Mouse (Mus musculus) E14TG2a.4 (cell line): Measurements from ENCODE around the gene Rab33a.

Experiments
- H3K27me3 ChIP-seq: 2 replicates; pipeline ENCODE4 v1.6.1; 2014; ENCODE audit warnings: low read length, control low read depth; ENCODE audit not compliant: insufficient read depth
- H3K36me3 ChIP-seq: 2 replicates; pipeline ENCODE4 v1.6.1; 2014; ENCODE audit warnings: low read length, control low read depth; ENCODE audit not compliant: insufficient read depth
- H3K4me1 ChIP-seq: replicated peaks from 2 replicates; pipeline ENCODE4 v1.6.1; 2014; ENCODE audit warnings: low read depth, low read length, control low read depth
- H3K4me3 ChIP-seq: replicated peaks from 2 replicates; pipeline ENCODE4 v1.5.1; 2014; ENCODE audit warnings: mild to moderate bottlenecking, low read length
- H3K9me3 ChIP-seq: 2 replicates; pipeline ENCODE4 v1.6.1; 2014; ENCODE audit warnings: low read length, control low read depth
- CTCF ChIP-seq: conservative IDR thresholded peaks from 2 replicates; pipeline ENCODE4 v1.5.1; 2014; ENCODE audit warnings: low read length
- NANOG ChIP-seq: IDR thresholded peaks from 2 replicates; pipeline ENCODE4 v1.6.1; 2014; ENCODE audit warnings: borderline replicate concordance, low read length, mixed read lengths
- POU5F1 ChIP-seq: IDR thresholded peaks from 2 replicates; pipeline ENCODE4 v1.6.1; 2014; ENCODE audit warnings: low read length, borderline replicate concordance

The Rab33a gene

DNA sequence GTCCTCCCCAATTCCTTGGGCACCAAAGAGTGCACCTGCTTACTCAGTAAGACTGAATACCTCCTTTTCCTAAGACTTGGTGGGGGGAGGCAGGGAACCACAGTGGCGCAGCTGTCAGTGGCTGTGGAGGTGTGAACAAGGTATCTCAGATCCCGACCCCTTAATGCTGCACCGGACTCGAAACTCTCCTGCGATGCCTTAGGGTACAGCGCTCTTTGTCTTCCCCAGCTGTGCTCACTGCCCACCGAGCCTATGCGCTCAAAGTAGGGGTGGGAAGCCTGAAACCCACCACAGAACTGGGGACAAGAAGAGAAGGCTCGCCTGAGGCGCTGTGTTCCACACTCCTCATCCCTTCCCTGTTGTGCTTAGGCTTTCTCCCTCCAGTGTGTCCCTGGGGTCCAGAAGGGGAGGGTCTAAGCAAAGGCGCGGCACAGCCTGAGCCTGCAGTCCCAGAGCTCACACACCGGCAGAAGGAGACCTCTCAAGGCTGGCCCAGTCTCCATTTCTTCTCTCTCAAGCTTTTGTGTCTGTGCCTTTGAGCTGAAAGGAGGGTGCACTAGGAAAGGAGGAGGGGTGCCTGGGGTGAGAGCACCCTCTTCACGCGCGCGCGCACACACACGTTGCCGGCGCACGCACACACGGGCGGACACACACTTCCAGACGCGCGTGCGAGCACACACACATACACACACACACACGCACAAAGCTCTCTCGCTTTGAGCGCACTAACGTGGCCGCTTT, at the start of gene Rab33a:
Rab33a (plus strand) TSS at position 478 of the 741 bp plus-strand sequence.
- TF ChIP-seq NANOG (no peak), POU5F1 (no peak), CTCF (no peak)
- Histone ChIP-seq H3K27me3 (peaks cover 16% of the 10 kb centered on the region), H3K36me3 (no peaks in the 10 kb centered on the region), H3K4me3 (peak within 1 kb of the TSS; percentile 81), H3K4me1 (peaks cover 15% of the 10 kb centered on the region; the same call in 1 of the 2 replicates), H3K9me3 (no peaks in the 10 kb centered on the region)

GRCm38 (mm10) chrX:48481095-48481494, 38.0 kb upstream of the Rab33a start:
- TF ChIP-seq POU5F1 (no peak), NANOG (no peak), CTCF (no peak)
- no peak overlapping the region for H3K4me3 ChIP-seq

DNA sequence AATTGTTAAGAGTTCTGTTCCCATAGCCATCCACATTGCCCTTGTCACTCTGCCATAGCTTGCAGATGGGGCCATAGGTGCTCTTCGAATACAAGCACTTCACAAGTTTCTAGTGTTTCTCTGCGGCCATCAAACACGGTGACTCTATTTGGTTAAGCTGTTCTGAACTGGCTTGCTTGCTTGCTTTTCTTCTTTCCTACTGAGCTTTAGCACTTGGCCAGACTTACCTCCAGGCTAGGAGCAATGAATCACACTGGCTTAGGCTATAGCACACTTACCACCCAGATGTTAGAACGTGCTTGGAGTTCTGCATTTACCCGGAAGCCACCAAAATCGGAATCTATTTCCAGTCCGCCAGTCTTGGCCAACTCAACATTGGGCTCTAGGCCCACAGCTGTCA, 37.4 kb upstream of the Rab33a start:
- no peaks in the 10 kb centered on the region for H3K9me3 ChIP-seq
- TF ChIP-seq POU5F1 = no peak
- H3K4me1 ChIP-seq = no peaks in the 10 kb centered on the region

More at GRCm38 (mm10) chrX:48481095-48481494, 38.0 kb upstream of the Rab33a start:
- Histone ChIP-seq H3K4me1 (no peaks in the 10 kb centered on the region), H3K27me3 (no peaks in the 10 kb centered on the region), H3K36me3 (peaks cover 82% of the 10 kb centered on the region), H3K9me3 (no peaks in the 10 kb centered on the region)

DNA sequence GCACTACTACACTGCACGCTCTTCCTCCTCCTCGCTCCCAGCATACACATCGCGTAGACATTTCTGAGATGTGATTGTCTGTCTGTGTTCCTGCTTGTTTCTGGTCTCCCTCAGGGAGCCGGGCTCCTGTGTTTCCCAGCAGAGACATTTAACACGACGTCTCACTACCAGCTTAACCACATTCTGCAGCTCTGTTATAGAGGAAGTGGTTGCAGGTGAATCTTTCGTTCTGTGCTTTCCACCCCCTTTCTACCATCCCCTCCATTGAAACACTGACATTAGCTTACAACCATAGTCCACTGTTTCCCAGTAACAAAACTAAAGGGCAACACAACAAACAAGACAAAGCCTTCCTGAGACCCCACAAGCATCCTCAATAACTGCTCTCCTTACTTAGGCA, 25.3 kb upstream of the Rab33a start:
- H3K9me3 ChIP-seq = peaks cover 25% of the 10 kb centered on the region
- peaks cover 82% of the 10 kb centered on the region for H3K36me3 ChIP-seq
- no peaks in the 10 kb centered on the region for H3K4me1 ChIP-seq
- H3K27me3 ChIP-seq = no peaks in the 10 kb centered on the region
- TF ChIP-seq CTCF (no peak), NANOG (no peak), POU5F1 (no peak)
- H3K4me3 ChIP-seq = no peak overlapping the region

More for the DNA sequence above, 37.4 kb upstream of the Rab33a start:
- Histone ChIP-seq H3K4me3 (no peak overlapping the region), H3K36me3 (peaks cover 79% of the 10 kb centered on the region), H3K27me3 (no peaks in the 10 kb centered on the region)

- peak within 1 kb of the TSS; percentile 83 for H3K4me3 ChIP-seq
- H3K27me3 ChIP-seq = no peaks in the 10 kb centered on the region
- TF ChIP-seq POU5F1 = no peak
- no peak for TF ChIP-seq CTCF
- TF ChIP-seq NANOG = no peak
- H3K36me3 ChIP-seq = peaks cover 10% of the 10 kb centered on the region; the same call in 1 of the 2 replicates
- H3K4me1 ChIP-seq = peaks cover 11% of the 10 kb centered on the region
- no peaks in the 10 kb centered on the region for H3K9me3 ChIP-seq
These were observed 5.8 kb upstream of the Rab33a start, which contains the start of gene Aifm1 for GRCm38 (mm10) chrX:48513166-48513807. Gene Aifm1 (minus strand): TSS chrX:48513563.

DNA sequence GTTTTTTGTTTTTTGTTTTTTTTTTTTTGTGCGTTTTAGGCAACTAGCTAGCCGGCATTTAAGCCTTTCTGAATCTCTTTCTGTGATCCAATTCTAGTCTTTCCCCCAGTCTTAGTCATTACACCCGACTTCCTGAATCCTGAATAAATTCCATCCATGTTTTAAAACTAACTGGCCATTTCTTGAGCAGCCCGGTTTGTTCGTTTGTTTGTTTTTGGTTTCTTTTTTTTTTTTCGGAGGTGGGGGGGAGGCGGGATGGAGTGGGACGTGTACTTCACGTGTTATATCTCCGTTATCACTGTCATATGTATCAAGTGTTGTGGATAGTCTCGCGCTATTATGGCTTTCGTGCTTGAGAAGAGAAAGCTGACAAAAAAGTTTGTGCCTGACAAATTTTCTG, 5.3 kb upstream of the Rab33a start:
- H3K4me1 ChIP-seq = peaks cover 14% of the 10 kb centered on the region
- H3K36me3 ChIP-seq = peaks cover 10% of the 10 kb centered on the region; the same call in 1 of the 2 replicates
- H3K27me3 ChIP-seq = no peaks in the 10 kb centered on the region
- H3K4me3 ChIP-seq = peak overlapping the region; percentile 83
- no peaks in the 10 kb centered on the region for H3K9me3 ChIP-seq
- TF ChIP-seq CTCF (no peak), NANOG (no peak), POU5F1 (no peak)

DNA sequence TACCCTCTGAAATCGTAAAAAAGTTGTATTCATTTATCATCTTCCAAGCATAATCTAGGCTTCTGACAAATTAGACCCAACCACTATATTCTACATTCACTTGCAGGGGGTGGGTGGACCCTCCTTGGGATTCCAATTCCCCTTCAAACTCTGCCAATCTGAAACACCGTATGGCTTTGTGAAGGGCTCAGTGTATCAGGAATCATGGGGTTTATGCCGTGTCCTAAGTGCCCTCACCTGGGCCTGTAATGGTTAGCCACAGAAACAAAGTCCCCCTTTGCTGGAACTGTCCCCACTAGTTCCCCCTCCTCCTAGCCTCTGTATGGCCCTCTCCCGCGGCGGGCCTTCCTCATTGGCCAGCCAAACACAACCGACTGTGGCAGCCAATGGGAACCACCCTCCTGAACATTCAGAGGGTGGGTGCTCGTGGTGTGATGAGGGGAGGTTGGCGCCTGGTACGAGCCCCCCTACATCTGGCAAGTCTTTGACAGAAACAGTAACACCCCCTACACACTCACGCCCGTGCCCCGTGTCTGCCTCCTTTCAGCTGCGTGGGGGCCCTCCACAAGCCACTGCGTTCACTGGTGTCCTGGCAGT, 776 bp upstream of the Rab33a start:
- no peaks in the 10 kb centered on the region for H3K36me3 ChIP-seq
- peaks cover 15% of the 10 kb centered on the region; the same call in 1 of the 2 replicates for H3K4me1 ChIP-seq
- H3K27me3 ChIP-seq = peaks cover 16% of the 10 kb centered on the region
- H3K9me3 ChIP-seq = no peaks in the 10 kb centered on the region
- peak overlapping the region; percentile 81 for H3K4me3 ChIP-seq
- TF ChIP-seq CTCF (no peak), POU5F1 (no peak), NANOG (no peak)

DNA sequence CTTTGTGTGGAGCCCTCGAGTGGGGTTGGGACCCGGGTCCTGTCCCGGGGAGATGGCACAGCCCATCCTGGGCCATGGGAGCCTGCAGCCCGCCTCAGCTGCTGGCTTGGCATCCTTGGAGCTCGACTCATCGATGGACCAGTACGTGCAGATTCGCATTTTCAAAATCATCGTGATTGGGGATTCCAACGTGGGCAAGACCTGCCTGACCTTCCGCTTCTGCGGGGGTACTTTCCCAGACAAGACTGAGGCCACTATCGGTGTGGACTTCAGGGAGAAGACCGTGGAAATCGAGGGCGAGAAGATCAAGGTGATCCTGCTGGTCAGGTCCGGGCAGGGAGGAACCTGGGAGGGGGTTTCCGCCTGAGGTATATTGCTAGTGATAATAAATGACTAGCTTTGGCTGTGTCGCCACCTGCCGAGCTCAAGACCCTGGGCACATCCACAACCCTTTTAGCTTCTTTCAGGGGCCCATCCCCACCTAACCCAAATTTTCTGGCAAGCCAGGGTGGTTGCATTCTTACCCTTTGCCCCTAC, 532 bp downstream of the Rab33a start:
- H3K9me3 ChIP-seq = no peaks in the 10 kb centered on the region
- TF ChIP-seq POU5F1 (no peak), CTCF (no peak), NANOG (no peak)
- peaks cover 13% of the 10 kb centered on the region; the same call in 1 of the 2 replicates for H3K4me1 ChIP-seq
- peaks cover 16% of the 10 kb centered on the region for H3K27me3 ChIP-seq
- peak overlapping the region; percentile 81 for H3K4me3 ChIP-seq
- no peaks in the 10 kb centered on the region for H3K36me3 ChIP-seq
